Mouse (Mus musculus): ENCODE data around the gene Fem1b.
"Not testable (repeated sequence)": the region's sequence is repeated elsewhere in the genome, so short reads cannot be mapped to it uniquely, and the experiment has no call there.

Fem1b gene

DNA sequence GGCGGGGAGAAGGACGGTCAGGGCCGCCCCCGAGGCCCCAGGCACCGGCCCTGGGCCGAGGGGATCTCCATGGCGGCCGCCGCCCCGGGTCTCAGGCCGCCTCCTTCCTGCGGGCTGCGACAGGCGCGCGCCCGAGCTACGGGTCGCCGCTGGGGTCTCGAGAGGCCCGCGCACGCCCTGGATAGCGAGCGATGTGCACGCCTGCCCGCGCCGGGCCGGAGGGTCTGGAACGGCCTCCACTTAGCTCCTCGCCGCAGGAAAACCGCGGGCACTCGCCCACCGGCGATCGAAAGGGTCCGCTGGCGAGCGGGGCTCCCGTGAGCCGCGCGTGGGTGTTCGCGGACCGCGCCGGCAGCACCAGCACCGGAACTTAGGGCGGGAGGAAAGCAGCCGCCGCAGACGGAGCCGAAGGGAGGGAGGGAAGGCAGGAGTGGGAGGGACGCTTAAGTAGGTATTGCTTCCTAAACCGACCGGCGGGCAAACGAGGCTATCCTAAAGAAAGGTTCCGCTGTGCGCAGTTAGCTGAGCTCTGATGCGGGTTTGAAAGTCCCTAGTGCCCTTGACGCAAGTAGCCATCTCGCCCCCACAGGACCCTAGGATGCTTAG is at the start of gene Fem1b:
Gene Fem1b, minus strand, starts transcription at position 419 of the 606 bp plus-strand sequence.
- DNase-seq: peak; percentile 94

DNA sequence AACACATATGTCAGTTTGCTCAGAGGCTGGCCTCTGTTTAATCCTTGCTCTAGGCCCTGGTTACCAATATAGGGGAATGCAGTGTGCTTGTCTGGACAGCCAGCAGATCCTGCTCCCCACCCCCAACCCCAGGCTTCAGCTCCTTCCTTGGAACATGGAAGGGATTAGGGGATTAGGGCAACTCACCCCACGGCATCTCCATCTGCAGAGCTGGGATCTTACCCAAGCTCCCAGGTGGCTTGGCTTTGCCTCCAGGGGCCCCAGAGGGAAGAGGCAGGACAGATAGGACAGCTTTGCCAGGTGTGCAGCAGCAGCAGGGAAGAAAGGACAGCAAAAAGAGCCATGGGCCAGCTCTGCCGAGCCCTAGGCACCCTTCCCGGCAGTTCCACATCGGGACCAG is 49.1 kb upstream of the Fem1b start:
- DNase-seq: no peak

DNA sequence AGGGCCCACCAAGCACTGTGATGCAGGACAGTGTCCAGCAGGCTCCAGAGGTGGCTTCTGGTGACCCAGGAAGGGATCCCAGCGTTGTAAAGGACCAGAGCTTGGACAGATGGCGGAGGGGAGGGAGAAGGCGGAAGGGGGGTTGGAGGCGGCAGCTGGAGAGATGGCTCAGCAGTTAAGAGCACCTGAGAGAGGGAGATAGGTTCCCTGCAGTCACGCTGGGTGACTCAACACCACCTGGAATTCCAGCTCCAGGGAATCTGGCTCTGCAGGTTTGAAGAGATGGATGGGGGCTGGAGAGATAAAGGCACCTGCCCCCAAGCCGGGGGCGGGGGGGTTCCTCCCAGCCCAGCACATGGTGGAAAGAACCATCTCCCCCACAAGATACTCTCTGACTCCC is 48.4 kb upstream of the Fem1b start:
- not testable (repeated sequence) for DNase-seq

DNA sequence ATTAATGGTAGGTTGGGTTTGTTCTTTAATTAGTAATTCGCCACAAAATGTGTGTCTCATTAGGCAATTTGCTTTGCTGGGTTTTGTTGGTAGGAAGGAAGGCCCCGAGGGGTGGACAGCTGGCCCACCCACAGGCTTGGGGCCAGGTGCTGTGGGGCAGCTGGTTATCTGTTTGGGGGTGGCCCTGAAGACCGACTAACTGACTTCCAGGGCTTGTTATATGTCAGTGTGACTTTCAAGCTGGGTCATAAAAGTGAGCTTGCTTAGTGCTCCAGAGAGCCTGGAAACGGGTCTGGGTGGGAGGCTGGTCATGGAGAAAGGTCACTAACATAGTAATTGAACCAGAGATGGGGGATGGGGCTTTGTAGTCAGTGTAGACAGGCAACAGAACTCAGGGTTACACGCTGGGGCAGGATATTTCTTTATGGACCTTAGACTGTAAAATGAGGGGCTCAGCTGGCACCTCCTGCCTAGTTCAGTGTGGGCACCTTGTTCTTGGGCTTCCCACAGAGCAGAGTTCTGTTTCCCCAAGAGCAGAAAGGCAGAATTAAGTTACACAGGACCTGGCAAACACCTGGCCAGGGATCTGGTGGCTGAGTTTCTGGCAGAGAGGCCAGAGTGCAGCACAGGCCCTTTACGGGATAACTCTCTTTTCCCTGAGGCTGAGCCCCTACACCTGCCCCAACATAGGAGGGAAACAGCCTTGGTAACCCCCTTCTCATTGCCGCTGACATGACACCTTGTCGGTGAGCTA is 46.7 kb upstream of the Fem1b start:
- DNase-seq: peak in 1 of 2 experiments; percentile 9

DNA sequence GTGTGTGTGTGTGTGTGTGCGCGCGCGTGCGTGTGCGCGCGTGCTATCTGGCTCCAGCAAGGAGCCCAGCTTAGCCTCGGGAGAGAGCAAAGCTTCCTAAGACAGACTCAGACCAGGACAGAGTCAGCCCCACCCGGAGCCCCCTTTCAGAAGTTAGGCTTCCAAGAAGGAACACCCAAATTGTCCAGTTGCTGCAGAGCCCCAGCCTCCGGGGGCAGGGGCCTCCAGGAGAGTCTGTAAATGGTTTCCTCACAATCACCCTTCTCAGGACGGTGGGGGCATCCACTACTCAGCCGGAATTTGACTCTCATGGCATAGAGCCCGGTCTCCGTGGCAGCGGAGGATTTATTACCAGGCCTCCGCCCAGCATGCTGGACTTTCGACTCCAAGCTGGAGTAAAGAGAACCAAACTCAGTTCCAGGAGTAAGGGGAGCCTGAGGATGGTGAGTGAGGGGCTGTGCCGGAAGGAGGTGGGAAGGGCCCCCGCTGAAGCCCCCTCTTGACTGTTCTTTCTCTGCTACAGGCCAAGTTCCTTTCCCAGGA is 46.1 kb upstream of the Fem1b start, which contains the start of gene Calml4:
Gene Calml4, plus strand, starts transcription at position 362 of the 543 bp plus-strand sequence.
- DNase-seq: peak; percentile 81 to 87

DNA sequence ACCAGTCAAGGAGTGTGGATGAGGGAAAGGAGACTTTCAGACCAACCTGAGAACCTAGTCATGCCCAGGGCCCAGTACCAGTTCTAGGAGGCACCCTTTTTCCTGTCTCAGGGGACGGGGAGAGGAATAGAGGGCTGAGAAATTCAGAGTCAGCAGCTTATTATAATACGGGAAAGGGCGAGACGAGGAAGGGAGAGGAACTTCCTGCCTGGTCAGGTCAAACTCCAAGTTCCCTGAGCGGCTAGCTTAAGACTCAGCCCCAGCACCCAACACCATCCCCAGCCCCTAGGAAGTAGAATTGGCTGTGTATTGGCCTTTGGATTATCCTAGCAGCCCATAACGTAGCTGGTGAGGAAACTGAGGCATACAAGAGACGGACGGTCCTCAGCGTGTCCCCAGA is 45.5 kb upstream of the Fem1b start:
- DNase-seq: peak in 1 of 2 experiments; percentile 25

DNA sequence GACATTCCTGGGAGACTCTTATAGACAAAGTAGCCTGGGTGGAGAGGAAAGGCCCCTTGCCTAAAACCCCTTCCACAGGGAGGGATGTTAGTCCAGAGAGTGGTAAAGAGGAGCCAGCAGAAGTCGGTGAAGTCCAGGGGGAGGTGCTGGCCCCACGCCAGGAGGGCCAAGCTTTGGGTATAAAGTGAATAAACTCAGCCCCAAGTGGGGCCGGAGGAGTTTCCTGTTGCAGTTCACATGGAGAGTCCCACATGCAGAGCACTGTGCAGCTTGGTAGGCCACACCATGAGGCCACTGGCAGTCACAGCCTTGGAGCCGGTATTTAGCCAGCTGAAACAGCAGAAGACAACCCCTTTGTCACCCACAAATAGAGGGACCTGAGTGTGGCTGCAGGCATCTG is 42.7 kb upstream of the Fem1b start:
- peak in 1 of 2 experiments; percentile 52 for DNase-seq

DNA sequence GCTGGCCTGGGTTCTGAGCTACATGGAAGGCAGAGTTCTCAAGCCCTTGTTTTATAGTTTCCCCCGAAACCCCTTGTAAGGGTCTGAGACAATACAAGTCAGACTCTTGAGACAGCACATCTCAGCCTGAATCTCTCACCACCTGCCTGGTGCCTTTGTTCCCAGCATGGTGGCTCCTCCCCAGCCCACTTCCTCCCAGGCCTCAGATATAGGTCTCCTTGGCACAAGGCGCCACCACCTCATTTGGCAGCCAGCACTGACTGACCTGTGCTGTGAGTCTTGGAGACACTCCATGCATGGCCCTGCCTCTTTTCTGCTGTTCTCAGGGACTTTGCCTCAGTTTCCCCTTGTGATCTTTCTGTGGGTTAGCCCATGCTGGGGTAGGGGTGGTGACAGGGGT is 39.8 kb upstream of the Fem1b start:
- no peak for DNase-seq

DNA sequence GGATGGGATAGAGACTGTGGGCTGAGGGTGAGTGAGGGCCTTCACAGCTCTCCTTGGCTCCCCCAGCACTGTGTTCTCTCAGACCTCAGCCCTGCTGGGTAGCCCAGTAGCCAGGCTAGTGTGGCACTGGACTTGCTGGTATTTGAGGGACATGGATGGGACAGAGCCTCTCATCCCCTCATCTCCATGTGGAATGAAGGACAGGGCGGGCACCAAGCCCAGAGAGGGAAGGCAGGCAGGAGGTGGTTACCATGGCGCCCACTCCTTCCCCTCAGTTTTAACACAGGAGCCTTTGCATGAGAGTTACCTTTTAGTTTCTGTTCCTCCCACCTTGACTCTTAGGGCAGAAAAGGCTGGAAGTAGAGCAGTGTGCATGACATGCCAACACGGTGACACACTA is 36.9 kb upstream of the Fem1b start:
- no peak for DNase-seq

DNA sequence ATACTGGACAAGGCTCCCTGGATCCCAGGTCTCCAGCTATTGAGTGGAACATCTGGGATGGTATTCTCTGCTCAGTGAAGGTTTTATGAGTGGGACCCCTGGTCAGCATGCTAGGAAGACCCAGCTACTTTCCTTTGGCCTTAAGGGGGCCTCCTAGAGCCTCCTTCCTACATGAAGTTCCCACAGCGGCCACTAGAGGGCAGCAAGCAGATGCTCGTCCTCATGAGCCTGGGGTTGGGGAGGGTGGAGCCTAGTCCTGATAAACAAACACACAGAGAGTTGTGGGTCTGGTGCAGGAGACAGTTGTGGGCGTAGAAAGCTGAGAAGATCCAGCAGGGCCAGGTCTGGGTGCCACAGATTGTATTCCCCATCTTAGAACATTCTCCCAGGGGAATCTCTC is 36.0 kb upstream of the Fem1b start:
- peak; percentile 79 to 91 for DNase-seq

DNA sequence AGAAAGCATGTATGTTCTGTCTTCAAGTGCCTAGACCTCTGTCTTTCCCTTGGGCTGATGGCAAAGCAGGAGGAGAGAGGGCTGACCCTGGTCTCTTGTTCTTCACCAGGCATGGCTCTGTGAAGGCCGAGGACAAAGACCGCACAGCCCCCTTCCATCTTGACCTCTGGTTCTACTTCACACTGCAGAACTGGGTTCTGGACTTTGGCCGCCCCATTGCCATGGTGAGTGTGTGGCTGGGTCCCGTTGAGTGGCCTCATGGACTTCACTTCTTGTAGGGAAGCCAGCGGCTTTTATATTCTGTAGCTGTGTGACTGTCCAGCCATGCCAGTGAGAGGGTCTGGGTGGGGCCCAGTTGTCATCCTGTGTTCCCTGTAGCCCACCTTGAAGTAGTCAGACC is 32.7 kb upstream of the Fem1b start:
- no peak for DNase-seq

DNA sequence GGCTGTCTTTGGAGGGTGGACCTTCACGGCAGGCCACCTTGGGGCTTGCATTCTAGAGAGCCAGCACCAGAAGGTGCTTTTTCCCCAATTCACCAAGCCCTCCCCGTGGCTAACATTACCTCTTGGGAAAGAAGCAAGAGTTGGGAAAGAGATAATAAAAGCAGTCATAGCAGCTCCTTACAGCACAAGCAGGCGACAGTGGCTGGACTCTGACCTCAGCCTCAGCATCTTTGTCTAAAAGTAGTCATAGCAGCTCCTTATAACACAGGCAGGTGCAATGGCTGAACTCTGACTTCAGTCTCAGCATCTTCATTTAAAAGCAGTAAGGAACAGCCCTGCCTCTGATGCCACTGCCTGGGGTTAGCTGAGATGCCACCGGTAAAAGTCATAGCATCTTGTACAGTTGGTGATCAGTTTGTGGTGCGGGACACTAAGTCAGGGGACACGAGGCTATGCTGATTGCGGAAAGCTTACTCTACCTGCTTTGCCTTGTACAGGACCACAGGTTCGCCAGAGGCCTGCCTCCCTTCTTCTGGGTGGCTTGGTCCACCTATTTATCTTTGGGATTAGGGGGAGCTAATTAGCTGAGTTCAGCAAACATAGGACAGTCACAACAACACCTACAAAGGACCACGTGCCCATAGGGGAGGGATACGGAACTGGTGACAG is 31.8 kb upstream of the Fem1b start:
- no peak for DNase-seq

DNA sequence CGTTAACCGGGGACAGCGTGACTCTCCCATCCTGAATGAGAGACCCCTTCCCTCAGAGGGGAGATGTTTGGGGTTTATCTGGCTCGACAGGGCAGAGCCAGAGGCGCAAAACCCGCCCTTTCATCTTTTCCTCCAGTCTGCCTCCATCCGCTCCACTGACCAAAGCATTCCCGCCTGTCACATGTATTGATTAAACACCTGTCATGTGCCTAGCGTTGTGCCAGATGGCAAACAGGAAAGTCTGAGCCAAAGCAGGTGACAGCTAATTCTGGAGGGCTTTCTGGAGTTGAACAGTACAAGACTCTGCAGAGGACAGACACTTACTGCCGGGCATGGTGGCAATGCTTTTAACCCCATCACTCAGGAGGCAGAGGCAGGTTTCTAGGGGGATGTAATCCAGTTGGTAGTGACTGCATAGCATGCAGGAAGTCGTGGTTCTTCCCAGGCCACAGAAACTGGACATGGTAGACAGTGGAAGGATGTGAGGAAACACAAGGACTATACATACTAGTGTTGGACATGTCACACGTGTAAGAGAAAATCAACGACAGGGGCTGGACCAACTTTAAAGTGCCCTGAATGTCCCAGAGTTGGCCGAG is 27.5 kb upstream of the Fem1b start:
- no peak for DNase-seq

DNA sequence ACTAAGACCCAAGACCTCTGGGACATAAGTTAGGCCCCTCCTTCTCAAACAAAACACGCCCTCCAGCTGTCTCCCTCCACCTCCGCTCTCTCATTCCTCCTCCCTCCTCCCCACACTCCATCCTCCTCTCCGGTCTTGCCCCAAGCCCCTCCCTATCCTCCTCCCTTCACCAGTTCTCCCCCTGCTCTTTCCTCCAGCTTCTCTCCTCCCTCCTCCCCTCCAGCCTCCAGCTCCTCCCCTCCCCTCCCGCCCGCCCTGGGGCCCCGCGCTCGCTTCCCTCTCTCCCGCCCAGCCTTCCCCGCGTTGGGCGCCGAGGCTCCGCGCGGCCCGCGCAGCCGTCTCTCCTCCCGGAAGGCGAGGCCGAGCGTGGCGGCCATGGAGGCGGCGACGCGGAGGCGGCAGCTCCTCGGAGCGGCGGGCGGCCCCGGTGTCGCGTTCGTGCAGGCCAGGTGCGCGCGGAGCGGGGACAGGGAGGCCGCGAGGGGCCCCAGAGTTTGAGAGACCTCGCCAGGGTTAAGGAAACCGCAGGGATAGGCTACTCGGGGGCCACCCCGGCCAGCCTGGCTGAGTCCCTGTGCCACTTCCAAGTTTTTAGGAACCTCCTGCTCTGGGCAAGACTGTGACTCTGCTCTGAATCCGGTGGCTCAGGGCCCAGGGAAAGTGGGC is 26.9 kb upstream of the Fem1b start, which contains the start of gene Cln6:
Gene Cln6, plus strand, starts transcription at position 280 of the 666 bp plus-strand sequence.
- DNase-seq: peak; percentile 78 to 82

DNA sequence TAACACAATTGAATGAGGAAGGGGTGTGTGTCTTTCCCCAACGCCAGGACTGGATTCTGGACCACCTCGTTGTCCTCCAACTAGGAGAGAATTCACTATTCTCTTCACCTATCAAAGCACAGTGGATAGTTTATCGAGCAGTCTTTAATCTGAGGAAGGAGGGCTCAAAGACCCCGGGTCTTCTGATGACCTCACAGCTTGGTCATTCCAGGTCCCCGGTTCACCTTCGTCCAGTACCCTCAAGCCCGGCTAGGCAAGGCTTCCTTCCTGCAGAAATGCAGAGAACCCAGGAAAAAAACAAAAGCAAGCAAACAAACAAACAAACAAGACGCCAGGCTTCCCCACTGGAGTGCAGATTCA is 26.4 kb upstream of the Fem1b start:
- no peak for DNase-seq

DNA sequence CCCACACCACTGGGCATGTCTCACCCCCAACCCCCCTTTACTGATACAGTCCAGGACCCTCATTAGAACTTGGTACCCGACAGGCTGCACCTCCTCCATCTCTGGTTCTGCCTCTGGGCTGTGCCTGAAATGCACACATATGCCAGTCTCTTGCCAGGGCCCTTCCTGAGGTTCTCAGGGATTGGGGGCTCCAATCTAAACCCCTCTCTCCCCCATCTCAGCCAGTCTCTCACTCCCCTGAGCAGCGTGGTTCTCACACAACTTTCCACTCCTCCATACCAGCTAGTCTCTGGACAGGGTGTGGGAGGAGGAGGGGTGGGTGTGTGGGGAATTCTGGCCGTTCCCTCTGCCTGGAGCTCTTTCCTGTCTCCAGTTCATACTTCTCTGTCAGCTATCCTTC is 25.9 kb upstream of the Fem1b start:
- no peak for DNase-seq

DNA sequence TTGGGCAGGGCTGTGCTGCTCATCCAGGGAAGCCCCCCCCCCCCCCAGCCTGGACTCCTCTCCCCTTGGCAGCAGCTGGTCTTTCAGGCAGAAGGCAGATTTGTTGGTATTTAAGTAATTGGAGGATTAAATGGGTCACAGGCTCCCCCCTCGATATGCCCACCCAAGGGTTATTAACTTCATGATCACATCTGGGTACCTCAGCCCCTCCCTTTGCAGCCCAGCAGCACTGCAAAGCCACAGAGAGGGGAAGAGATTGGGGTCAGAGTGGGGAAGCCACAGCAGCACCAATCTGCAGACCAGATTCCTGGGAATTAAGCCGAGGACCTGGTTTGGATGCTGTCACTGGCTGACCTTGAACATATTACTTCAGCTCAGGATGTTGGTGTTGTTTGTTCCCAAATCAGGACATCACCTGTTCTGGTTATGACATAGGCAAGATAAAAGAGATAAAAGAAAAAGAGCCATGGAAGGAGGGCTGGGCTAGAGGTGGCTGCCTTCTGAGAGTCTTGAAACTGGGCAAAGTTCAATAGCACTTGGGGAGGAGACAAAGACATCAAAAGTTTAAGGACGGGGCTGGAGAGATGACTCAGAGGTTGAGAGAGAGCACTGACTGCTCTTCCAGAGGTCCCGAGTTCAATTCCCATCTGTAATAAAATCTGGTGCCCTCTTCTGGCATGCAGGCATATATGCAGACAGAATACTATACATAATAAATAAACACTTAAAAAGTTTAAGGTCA is 24.1 kb upstream of the Fem1b start:
- DNase-seq: no peak

DNA sequence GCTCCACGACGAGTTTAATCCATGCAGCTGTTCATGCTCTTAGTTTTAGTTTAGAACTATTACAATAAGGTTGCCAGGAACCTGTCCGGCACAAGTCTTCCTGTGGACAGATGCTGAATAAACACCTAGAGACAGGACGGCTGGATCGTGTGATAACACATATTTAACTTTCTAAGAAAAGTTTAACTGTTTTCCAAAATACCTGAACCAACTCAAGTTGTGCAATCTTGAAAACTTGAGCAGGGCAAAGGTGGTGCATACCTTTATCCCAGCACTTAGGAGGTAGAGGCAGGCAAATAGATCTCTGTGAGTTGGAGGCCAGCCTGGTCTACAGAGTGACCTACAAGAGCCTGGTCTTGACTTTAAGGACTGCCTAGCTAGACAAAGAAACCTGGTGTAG is 23.2 kb upstream of the Fem1b start:
- no peak for DNase-seq

DNA sequence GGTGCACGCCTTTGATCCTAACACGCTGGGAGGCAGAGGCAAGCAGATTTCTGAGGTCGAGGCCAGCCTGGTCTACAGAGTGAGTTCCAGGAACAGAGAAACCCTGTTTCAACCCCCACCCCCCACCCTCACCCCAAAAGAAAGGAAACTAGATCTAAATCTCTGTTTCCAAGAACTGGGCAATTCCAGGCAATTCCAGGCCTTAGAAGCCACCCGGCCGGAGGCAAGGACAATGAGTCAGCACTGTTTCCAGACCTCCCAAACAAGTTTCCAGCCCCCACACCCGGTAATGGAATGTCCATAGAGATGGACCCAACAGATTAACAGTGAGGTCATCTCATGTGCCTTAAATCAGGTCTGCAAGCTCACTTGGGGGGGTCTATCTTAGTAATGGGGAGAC is 18.1 kb upstream of the Fem1b start:
- DNase-seq: peak in 1 of 2 experiments; percentile 17

DNA sequence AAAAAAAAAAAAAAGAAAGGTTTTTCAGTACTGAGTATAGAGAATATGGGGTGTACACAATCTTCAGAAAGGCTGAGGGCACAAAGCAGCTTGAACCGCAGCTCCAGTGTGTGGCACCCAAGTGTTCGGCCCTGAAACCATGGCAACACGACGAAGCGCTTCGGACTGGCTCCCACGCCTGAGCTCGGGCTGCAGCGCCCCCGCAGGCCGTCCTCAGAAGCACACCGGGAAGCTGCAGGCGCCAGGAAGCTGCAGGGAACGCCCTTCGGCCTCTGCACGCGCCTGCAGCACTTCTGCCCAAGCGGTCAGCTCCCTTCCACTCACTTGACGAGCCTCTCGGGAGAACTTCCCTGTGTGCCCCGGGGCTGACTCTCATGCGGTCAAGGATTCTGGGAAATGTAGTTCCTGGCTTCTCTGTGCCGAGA is 16.9 kb upstream of the Fem1b start:
- DNase-seq: peak; percentile 98 to 99

DNA sequence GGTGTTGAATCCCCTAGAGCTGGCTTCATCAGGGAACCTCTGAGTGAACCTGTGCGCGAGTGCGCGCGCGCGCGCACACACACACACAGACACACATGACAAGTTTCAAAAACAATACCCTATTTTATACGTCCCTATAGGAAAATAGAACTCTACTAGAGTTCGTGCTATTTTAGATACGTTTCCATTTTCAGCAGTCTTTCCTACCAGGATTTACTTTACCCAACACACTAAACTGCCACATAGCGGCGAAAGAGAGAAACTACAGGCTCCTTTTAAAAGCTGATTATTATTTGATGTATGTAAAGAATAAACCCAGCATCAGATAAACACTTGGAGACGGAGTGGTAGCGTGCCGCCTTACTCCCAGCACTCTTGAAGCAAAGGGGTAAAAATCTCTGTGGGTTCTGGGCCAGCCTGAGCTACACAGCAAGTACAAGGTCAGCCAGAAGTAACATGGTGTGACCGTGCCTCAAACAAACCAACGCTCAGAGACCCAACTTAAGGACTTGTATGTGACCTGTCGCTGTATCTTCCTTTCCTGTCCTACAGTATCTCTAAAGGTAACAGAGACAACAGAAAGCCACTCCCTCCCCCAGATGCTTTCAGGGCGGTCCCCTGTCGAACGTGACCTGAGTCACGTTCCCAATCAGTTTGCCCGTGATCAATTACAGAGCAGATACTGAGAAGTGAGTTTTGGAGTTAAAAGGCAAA is 16.4 kb upstream of the Fem1b start:
- DNase-seq: peak; percentile 22 to 48

Measured in lung, postnatal 4 days (tissue).